Mouse (Mus musculus): ENCODE measurements around the gene Akr1b8. TPM values are rescaled to one million over a fixed set of nuclear protein-coding genes. Genes with fewer than 3 reads are reported as not detected.

Akr1b8 gene
- total RNA-seq, 1 experiment: 25.1 TPM

DNA sequence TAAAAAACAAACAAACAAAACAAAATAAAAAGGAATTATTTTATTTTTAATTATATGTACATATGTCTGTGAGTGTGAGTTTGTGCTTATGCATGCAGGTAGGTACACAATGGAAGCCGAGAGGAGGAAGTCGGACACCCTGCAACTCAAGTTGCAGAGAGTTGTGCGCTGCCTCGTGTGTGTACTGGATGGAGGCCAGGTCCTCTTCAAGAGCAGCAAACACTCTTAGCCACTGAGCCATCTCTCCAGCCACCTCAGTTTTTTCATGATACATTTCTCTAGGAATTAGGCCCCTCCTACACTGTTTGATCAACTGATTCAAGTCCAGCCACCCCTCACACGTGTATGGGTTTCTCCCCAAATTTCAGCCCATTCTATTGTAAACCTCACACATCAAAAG lies 19.2 kb upstream of the Akr1b8 start:
- Histone ChIP-seq H3K36me3 (ENCODE audit: control insufficient read depth, insufficient read depth, low read length, poor library complexity, severe bottlenecking) (no peaks in the 10 kb centered on the region), H3K4me1 (ENCODE audit: control insufficient read depth in 2 of 2, insufficient read depth in 2 of 2, low read length in 2 of 2, poor library complexity in 1 of 2) (0 out of 4 replicates have a peak, but pooled peaks cover 0 to 2% of the 10 kb centered on the region in 2 experiments), H3K27ac (ENCODE audit: insufficient read depth, low read depth, low read length, poor library complexity, severe bottlenecking) (no peak overlapping the region), H3K9me3 (ENCODE audit: control insufficient read depth, insufficient read depth, low read depth, low read length) (peaks cover 2% of the 10 kb centered on the region; the same call in 1 of the 2 replicates), H3K9ac (ENCODE audit: insufficient read depth, low read depth, low read length, poor library complexity, severe bottlenecking) (no peak overlapping the region), H3K4me3 (ENCODE audit: insufficient read depth in 1 of 2, low read depth in 1 of 2, low read length in 2 of 2, poor library complexity in 1 of 2, severe bottlenecking in 1 of 2) (no peak overlapping the region)
- in situ Hi-C loops (cut with MboI; ENCODE audit: low sequenced_read_pairs in 2 of 2, unreplicated experiment in 2 of 2): no loop called here
- TF ChIP-seq MAFK (IDR thresholded peaks at IDR 0.05; ENCODE audit: insufficient read depth, low read depth, low read length) (no peak), CHD2 (IDR thresholded peaks at IDR 0.05; ENCODE audit: low read depth, low read length) (no peak), ZC3H11A (IDR thresholded peaks at IDR 0.05; ENCODE audit: borderline replicate concordance, low read depth, low read length) (no peak), ZNF384 (IDR thresholded peaks at IDR 0.05; ENCODE audit: low read depth, low read length) (no peak), HCFC1 (IDR thresholded peaks at IDR 0.05; ENCODE audit: borderline replicate concordance, insufficient read depth, low read length) (no peak)
- no peak for DNase-seq (ENCODE audit: low read depth, low spot score)

- H3K9ac ChIP-seq (ENCODE audit: insufficient read depth, low read depth, low read length, poor library complexity, severe bottlenecking): no peak overlapping the region
- no peaks in the 10 kb centered on the region for H3K36me3 ChIP-seq (ENCODE audit: control insufficient read depth, insufficient read depth, low read length, poor library complexity, severe bottlenecking)
- H3K4me3 ChIP-seq (ENCODE audit: insufficient read depth in 1 of 2, low read depth in 1 of 2, low read length in 2 of 2, poor library complexity in 1 of 2, severe bottlenecking in 1 of 2): no peak overlapping the region
- H3K4me1 ChIP-seq (ENCODE audit: control insufficient read depth in 2 of 2, insufficient read depth in 2 of 2, low read length in 2 of 2, poor library complexity in 1 of 2): no peaks in the 10 kb centered on the region
- no peak for DNase-seq (ENCODE audit: low read depth, low spot score)
- H3K27ac ChIP-seq (ENCODE audit: insufficient read depth, low read depth, low read length, poor library complexity, severe bottlenecking): no peak overlapping the region
- in situ Hi-C loops (cut with MboI; ENCODE audit: low sequenced_read_pairs in 2 of 2, unreplicated experiment in 2 of 2): no loop called here
- H3K9me3 ChIP-seq (ENCODE audit: control insufficient read depth, insufficient read depth, low read depth, low read length): peaks cover 2% of the 10 kb centered on the region; the same call in 1 of the 2 replicates
- TF ChIP-seq ZC3H11A (IDR thresholded peaks at IDR 0.05; ENCODE audit: borderline replicate concordance, low read depth, low read length) (no peak), MAFK (IDR thresholded peaks at IDR 0.05; ENCODE audit: insufficient read depth, low read depth, low read length) (no peak)
Measured at GRCm38 (mm10) chr6:34337799-34338198, 16.1 kb upstream of the Akr1b8 start.

- in situ Hi-C loops (cut with MboI; ENCODE audit: low sequenced_read_pairs in 2 of 2, unreplicated experiment in 2 of 2): loop anchor here in 1 of 2 experiments (10.0 kb wide), 1 partner anchor 47 kb away; no protein-coding TSS in a partner anchor
- H3K27ac ChIP-seq (ENCODE audit: insufficient read depth, low read depth, low read length, poor library complexity, severe bottlenecking): no peak overlapping the region
- H3K9ac ChIP-seq (ENCODE audit: insufficient read depth, low read depth, low read length, poor library complexity, severe bottlenecking): no peak overlapping the region
- no peaks in the 10 kb centered on the region for H3K36me3 ChIP-seq (ENCODE audit: control insufficient read depth, insufficient read depth, low read length, poor library complexity, severe bottlenecking)
- TF ChIP-seq ZNF384 (IDR thresholded peaks at IDR 0.05; ENCODE audit: low read depth, low read length) (no peak), MAFK (IDR thresholded peaks at IDR 0.05; ENCODE audit: insufficient read depth, low read depth, low read length) (no peak), HCFC1 (IDR thresholded peaks at IDR 0.05; ENCODE audit: borderline replicate concordance, insufficient read depth, low read length) (no peak), CHD2 (IDR thresholded peaks at IDR 0.05; ENCODE audit: low read depth, low read length) (no peak), ZC3H11A (IDR thresholded peaks at IDR 0.05; ENCODE audit: borderline replicate concordance, low read depth, low read length) (no peak)
- H3K4me3 ChIP-seq (ENCODE audit: insufficient read depth in 1 of 2, low read depth in 1 of 2, low read length in 2 of 2, poor library complexity in 1 of 2, severe bottlenecking in 1 of 2): no peak overlapping the region
- peaks cover 4 to 13% of the 10 kb centered on the region in 2 experiments; a peak in 3 of 4 replicates for H3K4me1 ChIP-seq (ENCODE audit: control insufficient read depth in 2 of 2, insufficient read depth in 2 of 2, low read length in 2 of 2, poor library complexity in 1 of 2)
- DNase-seq (ENCODE audit: low read depth, low spot score): no peak
- no peaks in the 10 kb centered on the region for H3K9me3 ChIP-seq (ENCODE audit: control insufficient read depth, insufficient read depth, low read depth, low read length)
Measured at GRCm38 (mm10) chr6:34341991-34342390, 11.9 kb upstream of the Akr1b8 start.

DNA sequence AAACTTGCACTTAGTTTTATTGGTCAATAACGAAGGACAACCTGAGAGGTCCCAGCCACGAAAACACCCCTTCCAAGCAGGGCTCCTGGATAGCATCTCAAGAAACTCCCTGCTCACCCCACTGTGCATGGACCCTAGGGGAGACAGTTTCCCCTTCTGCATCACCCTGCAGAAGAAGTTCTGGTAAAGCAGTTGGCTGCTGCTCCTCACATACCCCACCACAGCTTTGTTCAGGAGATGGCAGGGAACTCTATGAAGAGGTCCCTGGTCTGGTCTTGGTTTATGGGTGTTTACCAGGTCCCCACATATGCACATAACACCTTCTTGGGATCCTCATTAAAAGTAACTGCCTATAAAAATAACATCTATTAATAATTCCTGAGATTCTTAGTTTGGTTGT lies 11.4 kb upstream of the Akr1b8 start:
- in situ Hi-C loops (cut with MboI; ENCODE audit: low sequenced_read_pairs in 2 of 2, unreplicated experiment in 2 of 2): loop anchor here in 1 of 2 experiments (10.0 kb wide), 1 partner anchor 48 kb away; no protein-coding TSS in a partner anchor
- H3K9ac ChIP-seq (ENCODE audit: insufficient read depth, low read depth, low read length, poor library complexity, severe bottlenecking): no peak overlapping the region
- DNase-seq (ENCODE audit: low read depth, low spot score): no peak
- no peak overlapping the region for H3K27ac ChIP-seq (ENCODE audit: insufficient read depth, low read depth, low read length, poor library complexity, severe bottlenecking)
- H3K36me3 ChIP-seq (ENCODE audit: control insufficient read depth, insufficient read depth, low read length, poor library complexity, severe bottlenecking): no peaks in the 10 kb centered on the region
- no peak overlapping the region for H3K4me3 ChIP-seq (ENCODE audit: insufficient read depth in 1 of 2, low read depth in 1 of 2, low read length in 2 of 2, poor library complexity in 1 of 2, severe bottlenecking in 1 of 2)
- TF ChIP-seq ZC3H11A (IDR thresholded peaks at IDR 0.05; ENCODE audit: borderline replicate concordance, low read depth, low read length) (no peak), ZNF384 (IDR thresholded peaks at IDR 0.05; ENCODE audit: low read depth, low read length) (no peak), CHD2 (IDR thresholded peaks at IDR 0.05; ENCODE audit: low read depth, low read length) (no peak), MAFK (IDR thresholded peaks at IDR 0.05; ENCODE audit: insufficient read depth, low read depth, low read length) (no peak), HCFC1 (IDR thresholded peaks at IDR 0.05; ENCODE audit: borderline replicate concordance, insufficient read depth, low read length) (no peak)
- no peaks in the 10 kb centered on the region for H3K9me3 ChIP-seq (ENCODE audit: control insufficient read depth, insufficient read depth, low read depth, low read length)
- H3K4me1 ChIP-seq (ENCODE audit: control insufficient read depth in 2 of 2, insufficient read depth in 2 of 2, low read length in 2 of 2, poor library complexity in 1 of 2): peaks cover 4 to 13% of the 10 kb centered on the region in 2 experiments; a peak in 3 of 4 replicates

- Histone ChIP-seq H3K4me1 (ENCODE audit: control insufficient read depth in 2 of 2, insufficient read depth in 2 of 2, low read length in 2 of 2, poor library complexity in 1 of 2) (peaks cover 4 to 13% of the 10 kb centered on the region in 2 experiments; a peak in 3 of 4 replicates), H3K9ac (ENCODE audit: insufficient read depth, low read depth, low read length, poor library complexity, severe bottlenecking) (no peak overlapping the region), H3K27ac (ENCODE audit: insufficient read depth, low read depth, low read length, poor library complexity, severe bottlenecking) (no peak overlapping the region; the same call in 1 of the 2 replicates), H3K4me3 (ENCODE audit: insufficient read depth in 1 of 2, low read depth in 1 of 2, low read length in 2 of 2, poor library complexity in 1 of 2, severe bottlenecking in 1 of 2) (no peak overlapping the region), H3K9me3 (ENCODE audit: control insufficient read depth, insufficient read depth, low read depth, low read length) (no peaks in the 10 kb centered on the region), H3K36me3 (ENCODE audit: control insufficient read depth, insufficient read depth, low read length, poor library complexity, severe bottlenecking) (no peaks in the 10 kb centered on the region)
- TF ChIP-seq MAFK (IDR thresholded peaks at IDR 0.05; ENCODE audit: insufficient read depth, low read depth, low read length): no peak
- no peak for TF ChIP-seq CHD2 (IDR thresholded peaks at IDR 0.05; ENCODE audit: low read depth, low read length)
- no peak for TF ChIP-seq ZNF384 (IDR thresholded peaks at IDR 0.05; ENCODE audit: low read depth, low read length)
- TF ChIP-seq ZC3H11A (IDR thresholded peaks at IDR 0.05; ENCODE audit: borderline replicate concordance, low read depth, low read length): no peak
- no peak for TF ChIP-seq HCFC1 (IDR thresholded peaks at IDR 0.05; ENCODE audit: borderline replicate concordance, insufficient read depth, low read length)
- in situ Hi-C loops (cut with MboI; ENCODE audit: low sequenced_read_pairs in 2 of 2, unreplicated experiment in 2 of 2): loop anchor here in 1 of 2 experiments (10.0 kb wide), 1 partner anchor 49 kb away; no protein-coding TSS in a partner anchor
- no peak for DNase-seq (ENCODE audit: low read depth, low spot score)
Measured at GRCm38 (mm10) chr6:34343426-34343825, 10.5 kb upstream of the Akr1b8 start.

All from ES-E14 (cell line).